ENCODE assay signal across 22 mouse cellular contexts in genomic region chr16:50449086-50449485, GRCm38 (mm10). TPM values are rescaled to one million over a fixed set of nuclear protein-coding genes. Genes with fewer than 3 reads are reported as not detected.
DNase-seq lines count a peak whose midpoint lies in the region; ATAC-seq and TF ChIP-seq lines count a peak whose summit lies in the region.
"Had no signal": no experiment of that assay in that cellular context is flagged by ENCODE, and none has a peak within 500 bp of the region (broad histone marks: within the 10 kb centered on the region; RNA-seq: fewer than 3 reads in every experiment).

No protein-coding gene starts in this region.

- H3K4me2 ChIP-seq in midbrain, embryonic 11.5 days = no peak overlapping the region
- no peak overlapping the region for H3K4me2 ChIP-seq in midbrain, embryonic 15.5 days
- H3K4me2 ChIP-seq in forebrain, embryonic 14.5 days (ENCODE audit: low read length) = no peak overlapping the region
- H3K4me2 ChIP-seq: embryonic facial prominence, embryonic 13.5 days; forebrain, embryonic 12.5 days; heart, embryonic 11.5 days; hindbrain, embryonic 15.5 days had no signal

- no peaks in the 10 kb centered on the region for H3K4me1 ChIP-seq in midbrain, embryonic 11.5 days (ENCODE audit: control insufficient read depth, insufficient read depth, low read length)
- H3K4me1 ChIP-seq in midbrain, embryonic 15.5 days = no peaks in the 10 kb centered on the region
- H3K4me1 ChIP-seq in bone marrow macrophage, adult 2 months (ENCODE audit: control insufficient read depth, insufficient read depth, low read length) = peaks cover 10% of the 10 kb centered on the region
- no peaks in the 10 kb centered on the region for H3K4me1 ChIP-seq in heart, adult 2 months (ENCODE audit: control insufficient read depth, insufficient read depth, low read length)
- no peaks in the 10 kb centered on the region for H3K4me1 ChIP-seq in forebrain, embryonic 14.5 days (ENCODE audit: control insufficient read depth, insufficient read depth, low read length)
- H3K4me1 ChIP-seq: embryonic facial prominence, embryonic 13.5 days; forebrain, embryonic 12.5 days; hindbrain, embryonic 15.5 days had no signal

- intact Hi-C loops in heart, adult 2 months (cut with DNase I) = no loop called here

- no peaks in the 10 kb centered on the region for H3K79me2 ChIP-seq in heart, adult 2 months (replicated peaks; ENCODE audit: control insufficient read depth, insufficient read depth, low read length)

- no peak for ATAC-seq in midbrain, embryonic 11.5 days (ENCODE audit: low FRiP score)
- no peak for ATAC-seq in midbrain, embryonic 15.5 days (replicated peaks)
- ATAC-seq in megakaryocyte, adult 5-6 weeks (ENCODE audit: poor library complexity, severe bottlenecking) = peak; percentile 92
- no peak for ATAC-seq in activated CD4-positive, CD25-positive, alpha-beta regulatory T cell, adult 4 months
- ATAC-seq in forebrain, embryonic 14.5 days = no peak
- ATAC-seq: forebrain, postnatal 0 days; intestine, embryonic 16.5 days; Patski had no signal

- peak; percentile 68 for DNase-seq in midbrain, embryonic 11.5 days (ENCODE audit: low spot score, missing footprints)
- no peak for DNase-seq in adrenal gland, adult 8-10 months
- DNase-seq in heart, adult 2 months = no peak
- DNase-seq in forebrain, embryonic 14.5 days (ENCODE audit: low spot score) = no peak
- DNase-seq: adrenal gland, adult 2 months; adrenal gland, postnatal 36 days; cerebellum, adult 11 months; cerebellum, adult 8-10 months; cerebellum, postnatal 14 days; forebrain, postnatal 0 days; gastrocnemius, postnatal 36 days; heart, adult 18-20 months had no signal

- H3K4me3 ChIP-seq in midbrain, embryonic 11.5 days (ENCODE audit: low read depth, low read length) = no peak overlapping the region
- H3K4me3 ChIP-seq in midbrain, embryonic 15.5 days = no peak overlapping the region
- no peak overlapping the region for H3K4me3 ChIP-seq in bone marrow macrophage, adult 2 months (ENCODE audit: insufficient read depth, low read length)
- H3K4me3 ChIP-seq in heart, adult 2 months = no peak overlapping the region
- H3K4me3 ChIP-seq in forebrain, embryonic 14.5 days (ENCODE audit: low read depth, low read length) = no peak overlapping the region
- H3K4me3 ChIP-seq: embryonic facial prominence, embryonic 13.5 days; forebrain, embryonic 12.5 days; hindbrain, embryonic 15.5 days had no signal

- H3K9ac ChIP-seq in midbrain, embryonic 11.5 days (ENCODE audit: low read length) = no peak overlapping the region
- no peak overlapping the region for H3K9ac ChIP-seq in midbrain, embryonic 15.5 days
- H3K9ac ChIP-seq in heart, adult 2 months (ENCODE audit: low read depth, low read length) = no peak overlapping the region
- no peak overlapping the region for H3K9ac ChIP-seq in forebrain, embryonic 14.5 days (ENCODE audit: low read length)
- H3K9ac ChIP-seq: embryonic facial prominence, embryonic 13.5 days; forebrain, embryonic 12.5 days; forebrain, postnatal 0 days; hindbrain, embryonic 15.5 days had no signal

- TF ChIP-seq POLR2A in bone marrow macrophage, adult 2 months (IDR thresholded peaks at IDR 0.05; ENCODE audit: borderline replicate concordance, low read depth, low read length) = no peak
- no peak for TF ChIP-seq POLR2A in heart, adult 2 months (IDR thresholded peaks at IDR 0.05; ENCODE audit: insufficient read depth, low read depth, low read length)

- H3K27ac ChIP-seq in midbrain, embryonic 11.5 days (ENCODE audit: low read depth, low read length) = no peak overlapping the region
- no peak overlapping the region for H3K27ac ChIP-seq in midbrain, embryonic 15.5 days
- H3K27ac ChIP-seq in bone marrow macrophage, adult 2 months (ENCODE audit: insufficient read depth, low read depth, low read length) = peak overlapping the region; percentile 26; the same call in 1 of the 2 replicates
- H3K27ac ChIP-seq in heart, adult 2 months = no peak overlapping the region
- H3K27ac ChIP-seq in forebrain, embryonic 14.5 days (ENCODE audit: low read depth, low read length) = no peak overlapping the region
- H3K27ac ChIP-seq: embryonic facial prominence, embryonic 13.5 days; forebrain, embryonic 12.5 days; hindbrain, embryonic 15.5 days had no signal

- no peaks in the 10 kb centered on the region for H3K9me3 ChIP-seq in midbrain, embryonic 11.5 days (ENCODE audit: control insufficient read depth, low read length)
- H3K9me3 ChIP-seq in midbrain, embryonic 15.5 days = no peaks in the 10 kb centered on the region
- H3K9me3 ChIP-seq in forebrain, embryonic 14.5 days (replicated peaks; ENCODE audit: control insufficient read depth, low read length) = no peaks in the 10 kb centered on the region
- H3K9me3 ChIP-seq: embryonic facial prominence, embryonic 13.5 days; forebrain, embryonic 12.5 days; hindbrain, embryonic 15.5 days had no signal

- 87% methylated on average over 9 of the region's 9 CpGs for WGBS in midbrain, embryonic 11.5 days
- 86% methylated on average over 9 of the region's 9 CpGs for WGBS in midbrain, embryonic 15.5 days
- WGBS in heart, adult 2 months = 65% methylated on average over 9 of the region's 9 CpGs
- WGBS in forebrain, embryonic 14.5 days = 89% methylated on average over 9 of the region's 9 CpGs

- H3K27me3 ChIP-seq in midbrain, embryonic 11.5 days (ENCODE audit: control insufficient read depth, insufficient read depth, low read length) = no peaks in the 10 kb centered on the region
- no peaks in the 10 kb centered on the region for H3K27me3 ChIP-seq in midbrain, embryonic 15.5 days (replicated peaks)
- H3K27me3 ChIP-seq in heart, adult 2 months (ENCODE audit: control insufficient read depth, insufficient read depth, low read length) = no peaks in the 10 kb centered on the region
- no peaks in the 10 kb centered on the region for H3K27me3 ChIP-seq in forebrain, embryonic 14.5 days (replicated peaks; ENCODE audit: control insufficient read depth, insufficient read depth, low read length)
- H3K27me3 ChIP-seq: embryonic facial prominence, embryonic 13.5 days; forebrain, embryonic 12.5 days; hindbrain, embryonic 15.5 days had no signal

- no peak for TF ChIP-seq EP300 in heart, adult 2 months (IDR thresholded peaks at IDR 0.05; ENCODE audit: insufficient read depth, low read depth, low read length)

- no peaks in the 10 kb centered on the region for H3K36me3 ChIP-seq in midbrain, embryonic 11.5 days (ENCODE audit: control insufficient read depth, insufficient read depth, low read length)
- H3K36me3 ChIP-seq in midbrain, embryonic 15.5 days (replicated peaks) = no peaks in the 10 kb centered on the region
- no peaks in the 10 kb centered on the region for H3K36me3 ChIP-seq in heart, adult 2 months (ENCODE audit: control insufficient read depth, insufficient read depth, low read length)
- H3K36me3 ChIP-seq in forebrain, embryonic 14.5 days (ENCODE audit: control insufficient read depth, insufficient read depth, low read length) = no peaks in the 10 kb centered on the region
- H3K36me3 ChIP-seq: embryonic facial prominence, embryonic 13.5 days; forebrain, embryonic 12.5 days; hindbrain, embryonic 15.5 days had no signal

- TF ChIP-seq CTCF in bone marrow macrophage, adult 2 months (IDR thresholded peaks at IDR 0.05; ENCODE audit: low read depth, low read length) = no peak
- no peak for TF ChIP-seq CTCF in heart, adult 2 months (IDR thresholded peaks at IDR 0.05)

RNA-seq across cellular contexts. Expression of gene Bbx, which starts 16.9 kb away (rescaled TPM):
- polyA plus RNA-seq in midbrain, embryonic 11.5 days (2014; fragmentation: Nextera tagmentation; extraction: Ambion mirVana) = 23.8 and 30.1 TPM in 2 replicates
- polyA plus RNA-seq in midbrain, embryonic 15.5 days (2015; fragmentation: Nextera tagmentation; extraction: Ambion mirVana) = 19.0 and 19.8 TPM in 2 replicates
- polyA plus RNA-seq in bone marrow macrophage, adult 2 months (2012; ENCODE audit: insufficient read depth, insufficient read length, missing spikeins) = 27.2 and 33.4 TPM in 2 replicates
- total RNA-seq in megakaryocyte, adult 5-6 weeks (2015) = 13.8 and 16.5 TPM in 2 replicates
- total RNA-seq in megakaryocyte, adult 5-6 weeks (2017) = 14.6 and 19.4 TPM in 2 replicates
- polyA plus RNA-seq in activated CD4-positive, CD25-positive, alpha-beta regulatory T cell, adult 4 months (2017; shearing (Covaris generic)) = 10 to 100 TPM; 37.7 to 43.7 TPM
- total RNA-seq in adrenal gland, adult 8-10 months (2022) = 10 to 100 TPM; 43.8 to 50.6 (median 46.3) TPM
- total RNA-seq in heart, adult 2 months (2021) = 10 to 100 TPM; 13.4 to 14.7 TPM
- 3.6 and 7.4 TPM in 2 replicates for polyA plus RNA-seq in heart, adult 2 months (2012; rRNA removed)
- polyA plus RNA-seq in forebrain, embryonic 14.5 days (2014; fragmentation: Nextera tagmentation; extraction: Ambion mirVana) = 11.9 and 15.9 TPM in 2 replicates
